ENCODE assay signal across 23 mouse cellular contexts in the genomic region with DNA sequence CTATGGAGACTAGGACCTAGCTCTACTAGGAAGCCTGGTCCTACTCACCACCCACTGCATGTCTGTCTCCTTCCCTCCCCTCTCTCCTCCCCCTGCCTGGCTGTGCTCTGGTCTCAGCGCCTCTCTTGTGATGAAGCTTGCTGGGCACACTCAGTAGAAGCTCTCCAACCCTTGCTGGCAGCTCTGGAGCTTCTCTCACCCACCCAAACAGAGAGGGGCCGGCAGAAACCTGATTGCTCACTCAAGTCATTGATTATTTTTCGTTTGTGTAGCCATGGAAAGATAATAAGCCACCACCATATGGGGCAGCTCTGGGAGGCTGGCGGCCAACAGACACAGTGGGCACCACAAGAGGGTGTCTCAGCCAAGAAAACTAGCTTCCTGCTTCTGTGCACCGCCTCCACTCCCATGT.
DNase-seq lines count a peak whose midpoint lies in the region; ATAC-seq and TF ChIP-seq lines count a peak whose summit lies in the region.
"Had no signal": no experiment of that assay in that cellular context is flagged by ENCODE, and none has a peak within 500 bp of the region (broad histone marks: within the 10 kb centered on the region; RNA-seq: fewer than 3 reads in every experiment).

No protein-coding gene starts in this region.

- H3K79me2 ChIP-seq in heart, adult 2 months (replicated peaks; ENCODE audit: control insufficient read depth, insufficient read depth, low read length) = no peaks in the 10 kb centered on the region

- DNase-seq in layer of hippocampus, adult 11-12 months (ENCODE audit: low spot score) = peak; percentile 59
- DNase-seq in layer of hippocampus, adult 9-10 months (ENCODE audit: low spot score) = no peak
- DNase-seq in forebrain, postnatal 0 days = peak; percentile 76
- peak; percentile 73 for DNase-seq in layer of hippocampus, adult 9-11 months
- peak; percentile 75 to 79 for DNase-seq in right cerebral cortex, postnatal 10 days (ENCODE audit: low spot score in 2 of 2)
- DNase-seq in heart, adult 2 months = no peak
- no peak for DNase-seq in liver, embryonic 11.5 days (ENCODE audit: low spot score)
- DNase-seq: adrenal gland, adult 2 months; embryo, embryonic 11 days; heart, postnatal 14 days; kidney, adult 8-10 months; kidney, postnatal 14 days; retina, postnatal 1 day; thymus, adult 18-20 months; thymus, postnatal 4 days had no signal

- peak; percentile 20; the same call in 1 of the 2 replicates for TF ChIP-seq CTCF in forebrain, postnatal 0 days (IDR thresholded peaks at IDR 0.05; ENCODE audit: low read depth)
- no peak for TF ChIP-seq CTCF in heart, adult 2 months (IDR thresholded peaks at IDR 0.05)

- WGBS in forebrain, postnatal 0 days = 47% methylated on average over 5 of the region's 5 CpGs
- 69% methylated on average over 5 of the region's 5 CpGs for WGBS in neural tube, embryonic 15.5 days
- WGBS in heart, adult 2 months = 52% methylated on average over 5 of the region's 5 CpGs
- WGBS in liver, embryonic 11.5 days = 58% methylated on average over 5 of the region's 5 CpGs

- peaks cover 35% of the 10 kb centered on the region for H3K36me3 ChIP-seq in forebrain, postnatal 0 days (ENCODE audit: insufficient read depth)
- no peaks in the 10 kb centered on the region for H3K36me3 ChIP-seq in neural tube, embryonic 15.5 days
- no peaks in the 10 kb centered on the region for H3K36me3 ChIP-seq in heart, adult 2 months (ENCODE audit: control insufficient read depth, insufficient read depth, low read length)
- H3K36me3 ChIP-seq in liver, embryonic 11.5 days (ENCODE audit: control insufficient read depth, insufficient read depth, low read length) = no peaks in the 10 kb centered on the region
- H3K36me3 ChIP-seq: heart, embryonic 12.5 days; hindbrain, embryonic 12.5 days; liver, embryonic 15.5 days; midbrain, embryonic 15.5 days had no signal

- TF ChIP-seq EP300 in heart, adult 2 months (IDR thresholded peaks at IDR 0.05; ENCODE audit: insufficient read depth, low read depth, low read length) = no peak

- no peaks in the 10 kb centered on the region for H3K27me3 ChIP-seq in forebrain, postnatal 0 days (ENCODE audit: insufficient read depth, low read length)
- H3K27me3 ChIP-seq in neural tube, embryonic 15.5 days (replicated peaks) = no peaks in the 10 kb centered on the region
- H3K27me3 ChIP-seq in heart, adult 2 months (ENCODE audit: control insufficient read depth, insufficient read depth, low read length) = no peaks in the 10 kb centered on the region
- no peaks in the 10 kb centered on the region for H3K27me3 ChIP-seq in liver, embryonic 11.5 days (replicated peaks; ENCODE audit: control insufficient read depth, insufficient read depth, low read length)
- H3K27me3 ChIP-seq: hindbrain, embryonic 12.5 days; liver, embryonic 15.5 days; midbrain, embryonic 15.5 days had no signal

- H3K4me3 ChIP-seq in forebrain, postnatal 0 days (ENCODE audit: low read depth, low read length) = no peak overlapping the region
- no peak overlapping the region for H3K4me3 ChIP-seq in neural tube, embryonic 15.5 days (replicated peaks)
- H3K4me3 ChIP-seq in heart, adult 2 months = no peak overlapping the region
- no peak overlapping the region for H3K4me3 ChIP-seq in liver, embryonic 11.5 days (ENCODE audit: low read depth, low read length)
- H3K4me3 ChIP-seq: heart, embryonic 12.5 days; hindbrain, embryonic 12.5 days; liver, embryonic 15.5 days; megakaryocyte, embryonic 14.5 days; midbrain, embryonic 15.5 days; myocyte had no signal

- H3K4me1 ChIP-seq in forebrain, postnatal 0 days (ENCODE audit: insufficient read depth) = peaks cover 12% of the 10 kb centered on the region
- peaks cover 9% of the 10 kb centered on the region for H3K4me1 ChIP-seq in neural tube, embryonic 15.5 days
- no peaks in the 10 kb centered on the region for H3K4me1 ChIP-seq in heart, adult 2 months (ENCODE audit: control insufficient read depth, insufficient read depth, low read length)
- no peaks in the 10 kb centered on the region for H3K4me1 ChIP-seq in liver, embryonic 11.5 days (replicated peaks; ENCODE audit: control insufficient read depth, insufficient read depth, low read length)
- H3K4me1 ChIP-seq: heart, embryonic 12.5 days; liver, embryonic 15.5 days; megakaryocyte, embryonic 14.5 days had no signal

- peak; percentile 67 for ATAC-seq in forebrain, postnatal 0 days
- ATAC-seq in neural tube, embryonic 15.5 days (ENCODE audit: low FRiP score) = no peak
- no peak for ATAC-seq in liver, embryonic 11.5 days (replicated peaks; ENCODE audit: low FRiP score)
- ATAC-seq: inflammation-experienced regulatory T-cells, adult 6 months; midbrain, embryonic 15.5 days had no signal

- no peak overlapping the region for H3K4me2 ChIP-seq in forebrain, postnatal 0 days (ENCODE audit: low read depth)
- no peak overlapping the region for H3K4me2 ChIP-seq in neural tube, embryonic 15.5 days
- no peak overlapping the region for H3K4me2 ChIP-seq in liver, embryonic 11.5 days
- H3K4me2 ChIP-seq: heart, embryonic 12.5 days; hindbrain, embryonic 12.5 days; liver, embryonic 15.5 days; midbrain, embryonic 15.5 days had no signal

- H3K9ac ChIP-seq in forebrain, postnatal 0 days = no peak overlapping the region
- H3K9ac ChIP-seq in neural tube, embryonic 15.5 days (replicated peaks) = no peak overlapping the region
- no peak overlapping the region for H3K9ac ChIP-seq in heart, adult 2 months (ENCODE audit: low read depth, low read length)
- no peak overlapping the region for H3K9ac ChIP-seq in liver, embryonic 11.5 days (ENCODE audit: low read depth, low read length)
- H3K9ac ChIP-seq: heart, embryonic 12.5 days; hindbrain, embryonic 12.5 days; liver, embryonic 15.5 days; midbrain, embryonic 15.5 days had no signal

- TF ChIP-seq POLR2A in heart, adult 2 months (IDR thresholded peaks at IDR 0.05; ENCODE audit: insufficient read depth, low read depth, low read length) = no peak

- H3K9me3 ChIP-seq in forebrain, postnatal 0 days (ENCODE audit: low read length) = no peaks in the 10 kb centered on the region
- H3K9me3 ChIP-seq in neural tube, embryonic 15.5 days (replicated peaks) = no peaks in the 10 kb centered on the region
- H3K9me3 ChIP-seq in liver, embryonic 11.5 days (ENCODE audit: control insufficient read depth, low read length) = no peaks in the 10 kb centered on the region
- H3K9me3 ChIP-seq: heart, embryonic 12.5 days; hindbrain, embryonic 12.5 days; liver, embryonic 15.5 days; megakaryocyte, embryonic 14.5 days; midbrain, embryonic 15.5 days had no signal

- H3K27ac ChIP-seq in forebrain, postnatal 0 days (ENCODE audit: low read depth, low read length) = peak overlapping the region; percentile 62
- no peak overlapping the region for H3K27ac ChIP-seq in neural tube, embryonic 15.5 days (replicated peaks)
- no peak overlapping the region for H3K27ac ChIP-seq in heart, adult 2 months
- H3K27ac ChIP-seq in liver, embryonic 11.5 days (ENCODE audit: low read depth, low read length) = no peak overlapping the region
- H3K27ac ChIP-seq: hindbrain, embryonic 12.5 days; liver, embryonic 15.5 days; midbrain, embryonic 15.5 days had no signal

- intact Hi-C loops in heart, adult 2 months (cut with DNase I) = loop anchor here (10.0 kb wide), 1 partner anchor 771 kb away; no protein-coding TSS in a partner anchor

Comparison
In these comparisons a context has a peak if more than half of its experiments do, and no peak if none do; other contexts are left out.
1. DNase-seq: peak in layer of hippocampus, adult 11-12 months (single experiment), forebrain, postnatal 0 days (single experiment), layer of hippocampus, adult 9-11 months (single experiment) and right cerebral cortex, postnatal 10 days (2 of 2); none in layer of hippocampus, adult 9-10 months (single experiment), heart, adult 2 months (0 of 2) and liver, embryonic 11.5 days (single experiment).